Mouse (Mus musculus) limb, embryonic 11.5 days (tissue): ENCODE measurements around the gene Kcnj15. TPM values are rescaled to one million over a fixed set of nuclear protein-coding genes. Genes with fewer than 3 reads are reported as not detected.

Source experiments
- ATAC-seq: fragments of 200-750 bp; cut with Nextera tagmentation; 2 replicates; pipeline ENCODE4 v1.8.0; 2017; ENCODE audit warnings: low read depth; ENCODE audit not compliant: insufficient number of reproducible peaks, low FRiP score, low TSS enrichment
- DNase-seq: peaks from one replicate; pipeline ENCODE4 v3.0.0-alpha.2; 2015; ENCODE audit warnings: low spot score
- H3K27ac ChIP-seq: fragments of 300-500 bp; sonication (generic); replicated peaks from 2 replicates; pipeline ENCODE4 v1.5.1; 2014; ENCODE audit warnings: low read depth, mild to moderate bottlenecking, low read length
- H3K27me3 ChIP-seq: fragments of 300-500 bp; sonication (generic); 2 replicates; pipeline ENCODE4 v1.6.1; 2014; ENCODE audit warnings: mild to moderate bottlenecking, low read length, mixed read lengths; ENCODE audit not compliant: control insufficient read depth, insufficient read depth
- H3K36me3 ChIP-seq: fragments of 300-500 bp; sonication (generic); 2 replicates; pipeline ENCODE4 v1.6.1; 2014; ENCODE audit warnings: mild to moderate bottlenecking, low read length, moderate library complexity, mixed read lengths; ENCODE audit not compliant: control insufficient read depth, insufficient read depth
- H3K4me1 ChIP-seq: fragments of 300-500 bp; sonication (generic); 2 replicates; pipeline ENCODE4 v1.6.1; 2014; ENCODE audit warnings: low read length, mixed read lengths; ENCODE audit not compliant: control insufficient read depth, insufficient read depth
- H3K4me2 ChIP-seq: fragments of 300-500 bp; sonication (generic); 2 replicates; pipeline ENCODE4 v1.6.1; 2014; ENCODE audit warnings: low read depth, mild to moderate bottlenecking, moderate library complexity; ENCODE audit not compliant: severe bottlenecking
- H3K4me3 ChIP-seq: fragments of 300-500 bp; sonication (generic); 2 replicates; pipeline ENCODE4 v1.5.1; 2014; ENCODE audit warnings: low read depth, low read length
- H3K9ac ChIP-seq: fragments of 300-500 bp; sonication (generic); 2 replicates; pipeline ENCODE4 v1.6.1; 2014; ENCODE audit warnings: mild to moderate bottlenecking, low read length
- H3K9me3 ChIP-seq: fragments of 300-500 bp; sonication (generic); 2 replicates; pipeline ENCODE4 v1.6.1; 2016; ENCODE audit warnings: low read length; ENCODE audit not compliant: control insufficient read depth
- WGBS: fragments of 180-500 bp; shearing (Covaris S2); extraction: QIAGEN DNeasy Blood & Tissue Kit; methylation state at CpG from one replicate; pipeline ENCODE4 v1.1.7; 2014; 5-methylcytosine and 5-hydroxymethylcytosine counted together
- polyA plus RNA-seq: library from polyadenylated mRNA; unstranded; fragments of >200 nt; fragmentation: Nextera tagmentation; extraction: Ambion mirVana; gene quantifications from 2 replicates; pipeline ENCODE4 v1.2.1, GENCODE M21; 2014

Kcnj15 gene
- polyA plus RNA-seq, 1 experiment from 2014 or later: 0.53 TPM

- no peak overlapping the region for H3K4me3 ChIP-seq
- no peak overlapping the region for H3K4me2 ChIP-seq
- no peak overlapping the region for H3K27ac ChIP-seq
- no peaks in the 10 kb centered on the region for H3K27me3 ChIP-seq
- no peaks in the 10 kb centered on the region for H3K9me3 ChIP-seq
- 78% methylated on average over 3 of the region's 3 CpGs for WGBS
- ATAC-seq: no peak
- no peak overlapping the region for H3K9ac ChIP-seq
- no peaks in the 10 kb centered on the region for H3K4me1 ChIP-seq
- H3K36me3 ChIP-seq: no peaks in the 10 kb centered on the region
- DNase-seq: no peak
These were observed 32.0 kb downstream of the Kcnj15 start for GRCm38 (mm10) chr16:95289375-95289774.

DNA sequence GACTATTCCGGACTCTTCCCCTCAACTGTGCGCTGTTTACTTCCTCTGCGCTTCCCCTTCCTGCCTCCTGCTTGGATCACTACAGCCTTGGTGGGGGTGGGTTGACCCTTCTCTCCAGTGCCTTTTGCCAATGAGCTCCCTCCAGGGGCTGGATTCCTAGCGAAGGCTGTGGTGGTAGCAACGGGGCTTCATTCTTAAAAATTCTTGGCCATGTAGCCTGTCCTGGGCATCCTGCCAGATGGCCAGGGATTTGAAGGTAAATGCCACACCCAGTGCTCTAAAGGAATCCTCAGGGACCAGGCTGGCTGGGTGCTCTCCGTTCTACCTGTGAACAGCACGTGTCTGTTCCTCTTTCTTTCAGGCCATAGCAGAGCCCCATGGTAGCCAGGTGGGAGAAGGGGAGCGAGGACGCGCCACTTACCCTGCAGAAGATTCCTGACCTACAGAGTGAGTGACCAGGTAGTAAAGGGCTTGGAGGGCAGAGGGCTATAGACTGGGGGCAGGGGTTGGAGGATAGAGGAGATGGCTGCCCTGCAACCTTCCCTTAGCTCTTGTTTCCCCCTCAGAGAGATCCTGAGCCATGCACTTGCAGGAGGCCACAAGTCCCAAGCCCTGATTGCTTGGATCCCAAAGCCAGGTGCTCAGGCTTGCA is 34.2 kb downstream of the Kcnj15 start:
- DNase-seq: no peak
- Histone ChIP-seq H3K4me2 (no peak overlapping the region), H3K4me1 (no peaks in the 10 kb centered on the region), H3K27me3 (no peaks in the 10 kb centered on the region), H3K9me3 (no peaks in the 10 kb centered on the region), H3K36me3 (no peaks in the 10 kb centered on the region), H3K27ac (no peak overlapping the region), H3K9ac (no peak overlapping the region), H3K4me3 (no peak overlapping the region)
- WGBS: 78% methylated on average over 10 of the region's 10 CpGs
- no peak for ATAC-seq

DNA sequence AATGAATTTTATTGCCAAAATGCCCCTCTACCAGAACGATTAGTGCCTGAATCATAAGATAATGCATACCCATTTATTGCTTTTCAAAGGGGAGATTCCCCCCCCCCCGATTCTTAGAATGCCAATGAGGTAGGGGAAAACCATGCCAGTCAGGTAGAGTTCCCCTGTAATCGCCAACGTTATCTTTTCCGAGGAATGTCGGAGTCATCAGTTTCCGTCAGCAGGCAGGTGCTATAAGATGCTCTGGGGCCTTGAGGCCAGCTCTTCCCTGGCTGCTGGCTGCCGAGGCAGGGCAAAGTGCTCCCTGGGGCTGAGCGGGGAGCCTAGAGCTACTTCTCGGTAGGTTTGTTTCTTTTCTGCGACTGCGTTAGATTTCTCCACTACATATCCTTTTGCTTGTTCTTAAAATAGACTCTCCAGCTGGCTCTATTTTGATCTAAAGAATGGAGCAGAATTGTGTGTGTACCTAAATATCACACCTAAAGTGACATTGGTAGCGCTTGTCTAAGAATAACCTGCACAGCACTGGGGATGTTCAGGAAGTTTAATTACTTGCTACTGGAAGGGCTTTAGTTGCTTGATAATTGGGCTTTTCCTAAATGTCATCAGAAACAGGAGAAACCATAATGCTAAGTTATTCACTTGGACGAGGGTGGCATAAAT is 35.6 kb downstream of the Kcnj15 start:
- Histone ChIP-seq H3K36me3 (no peaks in the 10 kb centered on the region), H3K9me3 (no peaks in the 10 kb centered on the region), H3K27me3 (no peaks in the 10 kb centered on the region), H3K4me3 (no peak overlapping the region), H3K4me1 (no peaks in the 10 kb centered on the region), H3K4me2 (no peak overlapping the region), H3K27ac (no peak overlapping the region), H3K9ac (no peak overlapping the region)
- DNase-seq (no peak), ATAC-seq (no peak)
- WGBS: 85% methylated on average over 14 of the region's 14 CpGs

DNA sequence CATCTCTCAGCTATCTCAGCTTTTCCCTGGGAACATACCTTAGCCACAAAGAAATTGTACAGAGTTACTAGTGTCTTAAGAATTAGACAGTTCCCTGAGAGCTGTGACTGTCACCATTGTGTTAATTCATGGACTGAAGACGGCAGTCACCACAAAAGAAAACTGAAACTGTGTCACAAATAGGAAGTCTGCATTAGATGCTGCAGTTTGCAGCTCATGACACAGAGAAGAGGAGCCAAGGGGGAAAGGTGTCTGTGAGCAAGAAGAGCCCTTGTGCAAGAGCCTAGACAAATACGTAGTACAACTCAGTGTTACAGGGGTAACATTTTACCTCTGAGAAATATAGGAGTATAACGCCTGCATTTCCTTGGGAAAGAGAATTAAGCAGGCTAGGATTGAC is 40.3 kb downstream of the Kcnj15 start:
- DNase-seq (no peak), ATAC-seq (no peak)
- no peaks in the 10 kb centered on the region for H3K4me1 ChIP-seq
- H3K4me3 ChIP-seq: no peak overlapping the region
- 74% methylated on average over 3 of the region's 3 CpGs for WGBS
- H3K27ac ChIP-seq: no peak overlapping the region
- no peak overlapping the region for H3K4me2 ChIP-seq
- H3K36me3 ChIP-seq: no peaks in the 10 kb centered on the region
- H3K9me3 ChIP-seq: no peaks in the 10 kb centered on the region
- H3K27me3 ChIP-seq: no peaks in the 10 kb centered on the region
- no peak overlapping the region for H3K9ac ChIP-seq

- ATAC-seq: no peak
- no peak overlapping the region for H3K4me2 ChIP-seq
These were observed 44.3 kb downstream of the Kcnj15 start for GRCm38 (mm10) chr16:95301667-95302066.

GRCm38 (mm10) chr16:95303676-95304075 is 46.3 kb downstream of the Kcnj15 start:
- ATAC-seq: no peak
- Histone ChIP-seq H3K4me2 (no peak overlapping the region), H3K9me3 (no peaks in the 10 kb centered on the region), H3K27me3 (no peaks in the 10 kb centered on the region), H3K4me1 (no peaks in the 10 kb centered on the region), H3K4me3 (no peak overlapping the region), H3K36me3 (no peaks in the 10 kb centered on the region), H3K9ac (no peak overlapping the region), H3K27ac (no peak overlapping the region)
- no peak for DNase-seq
- WGBS: 75% methylated on average over 9 of the region's 9 CpGs

More at GRCm38 (mm10) chr16:95301667-95302066, 44.3 kb downstream of the Kcnj15 start:
- Histone ChIP-seq H3K4me3 (no peak overlapping the region), H3K4me1 (no peaks in the 10 kb centered on the region), H3K36me3 (no peaks in the 10 kb centered on the region), H3K9me3 (no peaks in the 10 kb centered on the region), H3K27me3 (no peaks in the 10 kb centered on the region), H3K27ac (no peak overlapping the region), H3K9ac (no peak overlapping the region)
- WGBS: 90% methylated on average over 3 of the region's 3 CpGs
- DNase-seq: no peak

DNA sequence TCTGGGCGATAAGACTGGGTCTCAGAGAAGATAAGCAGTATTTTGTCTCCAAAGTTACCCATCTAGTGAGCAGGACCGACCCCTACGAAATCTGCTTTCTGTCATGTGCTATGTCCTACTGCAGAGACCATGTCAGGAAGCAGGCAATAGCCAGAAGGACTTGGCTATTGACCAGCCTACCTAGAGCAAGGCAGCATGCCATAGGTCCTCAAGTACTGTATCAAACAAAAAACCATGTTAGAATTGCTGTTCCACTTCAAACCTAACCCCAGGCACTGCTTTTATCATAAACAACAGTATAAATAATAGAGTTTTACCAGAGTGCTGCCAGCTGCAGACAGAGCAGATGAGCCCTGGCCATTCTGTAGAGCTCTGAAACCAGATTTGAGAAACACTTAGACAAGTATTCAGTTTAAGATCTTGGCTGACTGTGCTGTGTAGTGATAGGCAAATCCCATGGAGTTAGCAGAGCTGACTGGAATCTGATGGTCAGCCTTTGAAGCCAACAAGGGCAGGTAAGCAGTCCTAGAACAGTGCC is 50.5 kb downstream of the Kcnj15 start:
- no peaks in the 10 kb centered on the region for H3K27me3 ChIP-seq
- H3K4me2 ChIP-seq: no peak overlapping the region
- H3K4me3 ChIP-seq: no peak overlapping the region
- no peaks in the 10 kb centered on the region for H3K36me3 ChIP-seq
- no peaks in the 10 kb centered on the region for H3K4me1 ChIP-seq
- H3K9me3 ChIP-seq: no peaks in the 10 kb centered on the region
- ATAC-seq (no peak), DNase-seq (no peak)
- 83% methylated on average over 3 of the region's 3 CpGs for WGBS
- H3K27ac ChIP-seq: no peak overlapping the region
- no peak overlapping the region for H3K9ac ChIP-seq

DNA sequence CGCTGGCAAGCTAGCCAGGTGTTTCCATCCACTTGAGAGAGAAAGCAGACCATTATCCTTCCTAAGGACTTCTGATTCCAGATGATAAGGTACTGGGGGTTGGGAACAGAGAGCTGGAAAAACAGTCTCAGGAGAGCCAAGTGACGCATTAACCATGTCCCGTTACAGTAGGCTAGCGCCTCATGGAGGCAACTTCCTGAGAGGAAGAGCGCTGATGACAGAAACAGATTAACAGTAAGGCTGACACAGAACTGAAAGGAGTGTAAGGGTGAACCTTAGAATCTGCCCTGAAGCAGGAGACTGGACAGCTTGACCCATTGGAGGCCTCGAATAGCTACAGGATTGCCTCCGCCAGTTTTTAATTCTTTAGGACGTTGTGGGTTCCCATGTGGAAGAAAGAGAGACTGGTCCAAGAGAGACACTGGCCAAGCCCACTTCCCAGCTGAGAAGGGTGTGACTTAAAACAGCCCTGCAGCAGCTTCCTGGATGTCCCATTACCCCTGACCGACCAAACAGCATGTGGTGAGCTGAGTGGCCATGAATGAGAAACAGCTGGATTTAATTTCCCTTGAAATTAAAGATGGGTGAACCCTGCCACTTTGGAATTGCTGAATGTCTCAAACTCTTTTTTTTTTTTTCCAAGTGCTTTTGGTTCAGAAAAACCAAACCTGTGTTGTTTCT is 64.7 kb downstream of the Kcnj15 start:
- no peak for ATAC-seq
- H3K27ac ChIP-seq: no peak overlapping the region
- no peaks in the 10 kb centered on the region for H3K9me3 ChIP-seq
- H3K9ac ChIP-seq: no peak overlapping the region
- peak; percentile 58 for DNase-seq
- H3K4me2 ChIP-seq: peak overlapping the region; percentile 8; the same call in 1 of the 2 replicates
- H3K4me3 ChIP-seq: no peak overlapping the region
- WGBS: 44% methylated on average over 9 of the region's 9 CpGs
- H3K4me1 ChIP-seq: peaks cover 5% of the 10 kb centered on the region; the same call in 1 of the 2 replicates
- no peaks in the 10 kb centered on the region for H3K36me3 ChIP-seq
- H3K27me3 ChIP-seq: no peaks in the 10 kb centered on the region
